Mouse (Mus musculus): Measurements from ENCODE around the gene Hnrnpk. TPM values are rescaled to one million over a fixed set of nuclear protein-coding genes. Genes with fewer than 3 reads are reported as not detected.

Hnrnpk gene
- polyA plus RNA-seq, 1 experiment from 2014 or later, result 552 TPM

- WGBS, result 53% methylated on average over 5 of the region's 5 CpGs
- H3K4me2 ChIP-seq (replicated peaks; ENCODE audit: low read depth), result no peak overlapping the region
- no peak overlapping the region for H3K27ac ChIP-seq (replicated peaks)
- TF ChIP-seq CTCF (IDR thresholded peaks at IDR 0.05; ENCODE audit: low read depth), result no peak
- no peak for TF ChIP-seq EP300 (optimal IDR thresholded peaks at IDR 0.05)
- DNase-seq (ENCODE audit: low spot score), result no peak
- no peak overlapping the region for H3K9ac ChIP-seq (ENCODE audit: low read length)
- no peaks in the 10 kb centered on the region for H3K9me3 ChIP-seq (ENCODE audit: control insufficient read depth, low read length)
- H3K27me3 ChIP-seq (ENCODE audit: control insufficient read depth, insufficient read depth, low read length), result no peaks in the 10 kb centered on the region
- no peaks in the 10 kb centered on the region for H3K4me1 ChIP-seq (replicated peaks; ENCODE audit: control insufficient read depth, insufficient read depth)
- ATAC-seq (ENCODE audit: low FRiP score, low TSS enrichment), result no peak; the same call in 1 of the 2 replicates
- no peaks in the 10 kb centered on the region for H3K36me3 ChIP-seq (ENCODE audit: control insufficient read depth, insufficient read depth, low read length)
- H3K4me3 ChIP-seq (ENCODE audit: low read depth, low read length), result no peak overlapping the region
Measured at GRCm38 (mm10) chr13:58415838-58416237, 12.7 kb upstream of the Hnrnpk start.

DNA sequence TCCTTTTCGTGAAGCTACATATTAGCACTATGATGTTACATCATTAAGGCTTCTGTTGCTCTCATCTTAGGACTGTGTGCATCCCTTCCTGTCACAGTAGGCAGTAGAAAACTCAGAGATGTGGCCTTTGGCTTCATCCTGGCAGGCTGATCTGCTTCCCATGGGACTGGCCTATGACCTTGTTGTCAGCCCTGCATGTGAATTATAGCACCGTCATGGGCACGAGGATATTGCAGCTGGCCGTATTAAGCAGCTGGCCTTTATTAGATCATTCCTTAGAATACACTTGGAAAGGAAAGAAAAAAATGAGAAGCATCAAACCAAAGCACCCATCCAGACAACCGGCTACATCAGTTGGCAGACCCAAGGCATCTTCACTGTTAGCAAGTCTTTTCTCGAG lies 12.2 kb upstream of the Hnrnpk start:
- no peaks in the 10 kb centered on the region for H3K36me3 ChIP-seq (ENCODE audit: control insufficient read depth, insufficient read depth, low read length)
- no peak overlapping the region for H3K27ac ChIP-seq (replicated peaks)
- DNase-seq (ENCODE audit: low spot score), result no peak
- no peak overlapping the region for H3K4me2 ChIP-seq (replicated peaks; ENCODE audit: low read depth)
- no peak overlapping the region for H3K4me3 ChIP-seq (ENCODE audit: low read depth, low read length)
- H3K27me3 ChIP-seq (ENCODE audit: control insufficient read depth, insufficient read depth, low read length), result no peaks in the 10 kb centered on the region
- H3K4me1 ChIP-seq (replicated peaks; ENCODE audit: control insufficient read depth, insufficient read depth), result no peaks in the 10 kb centered on the region
- ATAC-seq (ENCODE audit: low FRiP score, low TSS enrichment), result peak; percentile 40; the same call in 1 of the 2 replicates
- no peak overlapping the region for H3K9ac ChIP-seq (ENCODE audit: low read length)
- 52% methylated on average over 6 of the region's 6 CpGs for WGBS
- TF ChIP-seq EP300 (optimal IDR thresholded peaks at IDR 0.05) (no peak), CTCF (IDR thresholded peaks at IDR 0.05; ENCODE audit: low read depth) (no peak)
- no peaks in the 10 kb centered on the region for H3K9me3 ChIP-seq (ENCODE audit: control insufficient read depth, low read length)

DNA sequence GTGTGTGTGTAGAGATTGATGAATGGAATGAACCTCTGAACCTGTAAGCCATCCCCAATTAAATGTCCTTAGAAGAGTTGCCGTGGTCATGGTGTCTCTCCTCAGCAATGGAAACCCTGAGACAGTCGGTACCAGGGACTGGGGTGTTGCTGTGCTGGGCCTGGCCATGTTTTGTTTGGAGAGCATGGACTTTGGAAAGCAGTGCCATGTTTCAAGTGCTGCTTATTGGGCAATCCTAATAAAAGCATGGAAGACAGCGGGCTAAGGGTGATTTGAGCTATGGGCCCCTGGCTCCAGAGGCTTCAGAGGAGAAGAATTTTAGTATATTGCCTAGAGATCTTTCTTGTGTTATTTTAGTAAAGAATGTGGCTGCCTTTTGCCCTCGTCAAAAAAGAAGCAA lies 7.9 kb upstream of the Hnrnpk start:
- ATAC-seq (ENCODE audit: low FRiP score, low TSS enrichment) (no peak), DNase-seq (ENCODE audit: low spot score) (no peak)
- Histone ChIP-seq H3K9me3 (ENCODE audit: control insufficient read depth, low read length) (no peaks in the 10 kb centered on the region), H3K36me3 (ENCODE audit: control insufficient read depth, insufficient read depth, low read length) (no peaks in the 10 kb centered on the region), H3K4me1 (replicated peaks; ENCODE audit: control insufficient read depth, insufficient read depth) (no peaks in the 10 kb centered on the region), H3K27ac (replicated peaks) (no peak overlapping the region), H3K9ac (ENCODE audit: low read length) (no peak overlapping the region), H3K27me3 (ENCODE audit: control insufficient read depth, insufficient read depth, low read length) (no peaks in the 10 kb centered on the region), H3K4me3 (ENCODE audit: low read depth, low read length) (no peak overlapping the region), H3K4me2 (replicated peaks; ENCODE audit: low read depth) (no peak overlapping the region)
- WGBS, result 91% methylated on average over 4 of the region's 4 CpGs
- TF ChIP-seq CTCF (IDR thresholded peaks at IDR 0.05; ENCODE audit: low read depth), result no peak
- TF ChIP-seq EP300 (optimal IDR thresholded peaks at IDR 0.05), result no peak

- Histone ChIP-seq H3K4me1 (replicated peaks; ENCODE audit: control insufficient read depth, insufficient read depth) (no peaks in the 10 kb centered on the region), H3K9ac (ENCODE audit: low read length) (peak overlapping the region; percentile 99), H3K27me3 (ENCODE audit: control insufficient read depth, insufficient read depth, low read length) (no peaks in the 10 kb centered on the region), H3K27ac (replicated peaks) (peak overlapping the region; percentile 99), H3K36me3 (ENCODE audit: control insufficient read depth, insufficient read depth, low read length) (peaks cover 2% of the 10 kb centered on the region; the same call in 1 of the 2 replicates), H3K9me3 (ENCODE audit: control insufficient read depth, low read length) (no peaks in the 10 kb centered on the region), H3K4me2 (replicated peaks; ENCODE audit: low read depth) (peak overlapping the region; percentile 60), H3K4me3 (ENCODE audit: low read depth, low read length) (peak overlapping the region; percentile 100)
- under 1% methylated on average over 26 of the region's 48 CpGs for WGBS
- ATAC-seq (ENCODE audit: low FRiP score, low TSS enrichment), result peak; percentile 76
- TF ChIP-seq EP300 (optimal IDR thresholded peaks at IDR 0.05) (no peak), CTCF (IDR thresholded peaks at IDR 0.05; ENCODE audit: low read depth) (peak; percentile 22; the same call in 1 of the 2 replicates)
- DNase-seq (ENCODE audit: low spot score), result no peak
Measured at GRCm38 (mm10) chr13:58402744-58403110, 416 bp downstream of the Hnrnpk start.

- peak; percentile 99 for TF ChIP-seq EP300 (optimal IDR thresholded peaks at IDR 0.05)
- peak; percentile 63 for TF ChIP-seq CTCF (IDR thresholded peaks at IDR 0.05; ENCODE audit: low read depth)
- H3K4me3 ChIP-seq (ENCODE audit: low read depth, low read length), result peak within 1 kb of the TSS; percentile 100
- WGBS, result under 1% methylated on average over 73 of the region's 91 CpGs
- peaks cover 6% of the 10 kb centered on the region; the same call in 1 of the 2 replicates for H3K36me3 ChIP-seq (ENCODE audit: control insufficient read depth, insufficient read depth, low read length)
- H3K4me2 ChIP-seq (replicated peaks; ENCODE audit: low read depth), result peak within 1 kb of the TSS; percentile 60
- H3K9ac ChIP-seq (ENCODE audit: low read length), result peak within 1 kb of the TSS; percentile 99
- ATAC-seq (ENCODE audit: low FRiP score, low TSS enrichment) (peak; percentile 94), DNase-seq (ENCODE audit: low spot score) (peak; percentile 97)
- no peaks in the 10 kb centered on the region for H3K4me1 ChIP-seq (replicated peaks; ENCODE audit: control insufficient read depth, insufficient read depth)
- H3K9me3 ChIP-seq (ENCODE audit: control insufficient read depth, low read length), result no peaks in the 10 kb centered on the region
- H3K27ac ChIP-seq (replicated peaks), result peak within 1 kb of the TSS; percentile 99
- H3K27me3 ChIP-seq (ENCODE audit: control insufficient read depth, insufficient read depth, low read length), result no peaks in the 10 kb centered on the region
Measured at GRCm38 (mm10) chr13:58402003-58402743, 970 bp downstream of the Hnrnpk start, which contains the start of gene Rmi1. TSS of gene Rmi1 (plus strand) at chr13:58402248.

Data from stomach, postnatal 0 days (tissue).